Mouse (Mus musculus) left cerebral cortex, postnatal 10 days (tissue): ENCODE data around the gene Arhgdib. TPM values are rescaled to one million over a fixed set of nuclear protein-coding genes. Genes with fewer than 3 reads are reported as not detected.

Experiments
- total RNA-seq, 2 experiments: library from RNA; stranded (reverse); gene quantifications; 2 replicates each; pipeline ENCODE4 v1.2.3; 2021

Arhgdib gene
- total RNA-seq, 2 experiments from 2014 or later, result 24.0 to 30.7 TPM

Other genes starting within 250 kb of the Arhgdib start
- under 1 TPM; 0.39 to 0.41 TPM for gene Gucy2c, start 160.1 kb downstream of the Arhgdib start, total RNA-seq
- gene Hist4h4, start 137.5 kb downstream of the Arhgdib start, total RNA-seq, result 10 to 100 TPM in 1 of 2 experiments, 1 to 10 TPM in 1; 9.6 to 11.8 TPM
- gene H2afj, start 133.7 kb downstream of the Arhgdib start, total RNA-seq, result 10 to 100 TPM; 45.5 to 48.8 TPM
- 1 to 10 TPM; 4.9 to 5.0 TPM for gene BC049715, start 114.3 kb downstream of the Arhgdib start, total RNA-seq
- 100 to 1,000 TPM; 123 to 124 TPM for gene Wbp11, start 113.7 kb downstream of the Arhgdib start, total RNA-seq
- gene Smco3, start 106.4 kb downstream of the Arhgdib start, total RNA-seq, result 1 to 10 TPM; 2.0 to 4.0 TPM
- gene Art4, start 84.2 kb downstream of the Arhgdib start, total RNA-seq, result under 1 TPM in 1 of 2 experiments, not detected in 1; 0.14 TPM
- 10 to 100 TPM; 23.7 to 31.2 TPM for gene Mgp, start 66.1 kb downstream of the Arhgdib start, total RNA-seq
- gene Erp27, start 19.7 kb downstream of the Arhgdib start, total RNA-seq, result under 1 TPM in 1 of 2 experiments, not detected in 1; 0.69 TPM
- gene Pde6h, start 18.1 kb downstream of the Arhgdib start, total RNA-seq, result 1 to 10 TPM in 1 of 2 experiments, under 1 TPM in 1; 0.18 to 1.2 TPM
- gene Rerg, start 228.6 kb upstream of the Arhgdib start, total RNA-seq, result 1 to 10 TPM; 6.6 to 7.8 TPM